Mouse (Mus musculus) embryonic facial prominence, embryonic 13.5 days (tissue): Measurements from ENCODE around the gene Phkb. TPM values are rescaled to one million over a fixed set of nuclear protein-coding genes. Genes with fewer than 3 reads are reported as not detected.

Experiments used
- ATAC-seq: fragments of 200-750 bp; cut with Nextera tagmentation; 2 replicates; pipeline ENCODE4 v1.8.0; 2017; ENCODE audit warnings: low read depth; ENCODE audit not compliant: insufficient number of reproducible peaks, insufficient read depth, low FRiP score, low TSS enrichment
- H3K27ac ChIP-seq: fragments of 300-500 bp; sonication (generic); 2 replicates; pipeline ENCODE4 v1.5.1; 2015; ENCODE audit warnings: moderate library complexity, mild to moderate bottlenecking, inconsistent platforms
- H3K27me3 ChIP-seq: fragments of 300-500 bp; sonication (generic); 2 replicates; pipeline ENCODE4 v1.6.1; 2015; ENCODE audit warnings: mild to moderate bottlenecking, inconsistent platforms
- H3K36me3 ChIP-seq: fragments of 300-500 bp; sonication (generic); 2 replicates; pipeline ENCODE4 v1.6.1; 2015; ENCODE audit warnings: mild to moderate bottlenecking, inconsistent platforms
- H3K4me1 ChIP-seq: fragments of 300-500 bp; sonication (generic); 2 replicates; pipeline ENCODE4 v1.6.1; 2015; ENCODE audit warnings: inconsistent platforms
- H3K4me2 ChIP-seq: fragments of 300-500 bp; sonication (generic); 2 replicates; pipeline ENCODE4 v1.6.1; 2015; ENCODE audit warnings: moderate library complexity, mild to moderate bottlenecking, inconsistent platforms
- H3K4me3 ChIP-seq: fragments of 300-500 bp; sonication (generic); 2 replicates; pipeline ENCODE4 v1.5.1; 2015; ENCODE audit warnings: mild to moderate bottlenecking, inconsistent platforms
- H3K9ac ChIP-seq: fragments of 300-500 bp; sonication (generic); 2 replicates; pipeline ENCODE4 v1.6.1; 2015; ENCODE audit warnings: mild to moderate bottlenecking, inconsistent platforms
- H3K9me3 ChIP-seq: fragments of 300-500 bp; sonication (generic); 2 replicates; pipeline ENCODE4 v1.6.1; 2016; ENCODE audit warnings: inconsistent platforms
- WGBS: fragments of 180-500 bp; shearing (Covaris S2); methylation state at CpG from one replicate; pipeline ENCODE4 v1.1.7; 2015; ENCODE audit warnings: mixed read lengths; 5-methylcytosine and 5-hydroxymethylcytosine counted together
- polyA plus RNA-seq: library from polyadenylated mRNA; unstranded; fragments of >200 nt; fragmentation: Nextera tagmentation; extraction: Ambion mirVana; gene quantifications from 2 replicates; pipeline ENCODE4 v1.2.1, GENCODE M21; 2015

Gene Phkb
- polyA plus RNA-seq, 1 experiment from 2014 or later = 46.8 TPM

DNA sequence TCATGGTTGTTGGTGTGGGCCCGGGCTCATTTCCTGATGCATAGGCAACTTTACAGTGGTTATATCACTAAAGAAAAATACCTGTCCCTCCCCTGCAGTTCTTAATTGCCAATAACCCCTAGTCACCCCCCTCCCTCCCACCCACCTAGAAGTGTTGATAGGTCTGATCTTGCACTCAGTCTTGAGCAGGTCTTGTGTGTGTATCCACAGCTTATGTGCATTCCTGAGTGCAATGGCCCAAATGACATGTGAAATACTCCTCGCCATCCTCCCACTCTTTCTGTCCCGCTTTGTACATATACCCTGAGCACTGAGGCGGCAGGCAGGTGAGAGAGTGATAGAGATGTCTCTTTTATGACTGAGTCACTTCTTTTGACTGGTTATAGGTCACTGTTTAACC is 119.1 kb downstream of the Phkb start:
- H3K36me3 ChIP-seq = peaks cover 12% of the 10 kb centered on the region
- no peaks in the 10 kb centered on the region for H3K27me3 ChIP-seq
- no peak overlapping the region for H3K4me2 ChIP-seq
- no peaks in the 10 kb centered on the region for H3K4me1 ChIP-seq
- H3K9ac ChIP-seq = no peak overlapping the region
- H3K4me3 ChIP-seq = no peak overlapping the region
- H3K9me3 ChIP-seq = no peaks in the 10 kb centered on the region
- no peak for ATAC-seq
- no peak overlapping the region for H3K27ac ChIP-seq
- 94% methylated on average over 4 of the region's 4 CpGs for WGBS

DNA sequence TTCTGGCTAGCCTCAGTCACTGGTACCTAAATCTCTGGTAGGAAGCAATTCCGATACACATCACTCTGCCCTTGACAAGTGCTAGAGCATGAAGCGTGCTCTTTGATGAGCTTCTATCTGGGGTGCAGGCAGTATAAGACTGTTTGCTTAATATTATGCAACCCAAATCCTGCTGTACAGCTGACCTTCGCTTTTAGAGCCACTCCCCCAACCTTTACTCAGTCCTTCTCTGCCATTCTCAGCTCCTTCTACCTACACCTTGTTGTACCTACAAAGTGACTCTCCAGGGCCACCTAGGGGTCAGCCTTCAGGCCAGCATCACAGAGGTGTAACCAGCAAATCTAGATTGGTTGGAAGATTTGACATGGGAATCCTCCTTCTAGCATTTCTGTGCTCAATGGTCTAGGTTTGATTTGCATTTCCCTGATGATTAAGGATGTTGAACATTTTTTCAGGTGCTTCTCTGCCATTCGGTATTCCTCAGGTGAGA is 136.9 kb downstream of the Phkb start:
- ATAC-seq = no peak
- whole genome bisulfite sequencing = 91% methylated on average over 4 of the region's 4 CpGs
- H3K27ac ChIP-seq = no peak overlapping the region
- H3K4me1 ChIP-seq = no peaks in the 10 kb centered on the region
- peaks cover 12% of the 10 kb centered on the region; the same call in 1 of the 2 replicates for H3K36me3 ChIP-seq
- no peak overlapping the region for H3K9ac ChIP-seq
- H3K4me2 ChIP-seq = no peak overlapping the region
- H3K27me3 ChIP-seq = no peaks in the 10 kb centered on the region
- H3K9me3 ChIP-seq = no peaks in the 10 kb centered on the region
- no peak overlapping the region for H3K4me3 ChIP-seq

DNA sequence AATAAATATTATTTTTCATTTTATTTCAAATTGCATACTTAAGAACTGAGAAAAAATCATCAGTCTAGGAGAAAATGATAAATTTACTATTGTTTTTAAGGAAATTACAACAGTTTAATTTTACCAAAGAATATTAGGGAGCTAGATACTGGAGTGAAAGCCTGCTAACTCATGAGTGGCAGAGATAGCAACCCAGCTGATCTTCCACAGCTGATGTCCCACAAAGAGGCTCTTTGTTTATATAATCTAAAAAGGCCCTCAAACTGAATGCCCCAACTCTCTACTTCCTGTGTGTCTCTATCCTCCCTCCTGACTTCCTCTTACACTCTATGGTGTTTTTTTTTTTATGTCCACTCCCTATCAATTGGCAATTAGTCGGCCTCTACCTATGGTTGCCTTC is 152.2 kb downstream of the Phkb start:
- no peaks in the 10 kb centered on the region for H3K27me3 ChIP-seq
- no peaks in the 10 kb centered on the region for H3K9me3 ChIP-seq
- no peaks in the 10 kb centered on the region for H3K36me3 ChIP-seq
- ATAC-seq = no peak
- H3K4me2 ChIP-seq = no peak overlapping the region
- H3K4me3 ChIP-seq = no peak overlapping the region
- H3K27ac ChIP-seq = no peak overlapping the region
- no peaks in the 10 kb centered on the region for H3K4me1 ChIP-seq
- H3K9ac ChIP-seq = no peak overlapping the region
- WGBS = 71% methylated on average over 1 of the region's 1 CpGs

DNA sequence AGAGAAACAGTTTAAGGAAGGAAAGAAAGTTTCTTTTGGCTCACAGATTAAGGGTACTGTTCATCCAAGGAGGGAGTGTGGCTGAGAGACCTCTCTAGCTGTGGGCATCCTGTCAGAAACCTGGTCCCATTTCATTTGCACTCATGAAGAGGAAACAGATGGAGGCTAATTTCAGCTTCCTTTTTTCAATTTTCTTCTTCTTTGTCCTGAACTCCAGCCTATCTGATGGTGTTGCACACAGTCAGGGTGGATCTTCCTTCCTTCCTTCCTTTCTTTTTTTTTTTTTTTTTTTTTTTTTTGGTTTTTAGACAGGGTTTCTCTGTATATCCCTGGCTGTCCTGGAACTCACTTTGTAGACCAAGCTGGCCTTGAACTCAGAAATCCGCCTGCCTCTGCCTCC is 152.9 kb downstream of the Phkb start:
- WGBS = 95% methylated on average over 1 of the region's 1 CpGs
- no peaks in the 10 kb centered on the region for H3K9me3 ChIP-seq
- H3K4me2 ChIP-seq = no peak overlapping the region
- H3K4me3 ChIP-seq = no peak overlapping the region
- no peak overlapping the region for H3K9ac ChIP-seq
- H3K27ac ChIP-seq = no peak overlapping the region
- H3K4me1 ChIP-seq = no peaks in the 10 kb centered on the region
- no peaks in the 10 kb centered on the region for H3K36me3 ChIP-seq
- no peaks in the 10 kb centered on the region for H3K27me3 ChIP-seq
- no peak for ATAC-seq

DNA sequence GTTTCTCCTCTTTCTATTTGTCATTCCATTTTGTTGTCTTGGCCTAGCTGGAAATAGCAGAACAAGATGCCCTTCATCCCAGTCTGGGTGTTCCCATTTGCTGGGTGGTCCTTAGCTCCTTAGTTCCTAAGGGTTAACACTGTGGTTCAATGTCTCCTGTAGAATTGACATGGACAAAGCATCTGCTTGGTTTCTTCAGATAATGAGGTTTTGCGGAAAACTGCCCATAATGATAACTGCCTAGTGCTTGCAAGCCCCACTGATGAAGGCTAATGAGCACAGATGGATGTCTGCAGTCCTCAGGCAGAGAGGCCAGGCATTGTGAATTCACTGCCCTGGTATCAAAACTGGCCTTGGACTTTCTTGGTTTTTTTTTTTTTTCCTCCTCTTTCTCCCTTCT is 155.2 kb downstream of the Phkb start:
- H3K9me3 ChIP-seq = no peaks in the 10 kb centered on the region
- H3K4me3 ChIP-seq = no peak overlapping the region
- no peak overlapping the region for H3K9ac ChIP-seq
- no peak overlapping the region for H3K27ac ChIP-seq
- no peaks in the 10 kb centered on the region for H3K4me1 ChIP-seq
- no peaks in the 10 kb centered on the region for H3K36me3 ChIP-seq
- H3K27me3 ChIP-seq = no peaks in the 10 kb centered on the region
- ATAC-seq = no peak
- no peak overlapping the region for H3K4me2 ChIP-seq
- 93% methylated on average over 1 of the region's 1 CpGs for WGBS

DNA sequence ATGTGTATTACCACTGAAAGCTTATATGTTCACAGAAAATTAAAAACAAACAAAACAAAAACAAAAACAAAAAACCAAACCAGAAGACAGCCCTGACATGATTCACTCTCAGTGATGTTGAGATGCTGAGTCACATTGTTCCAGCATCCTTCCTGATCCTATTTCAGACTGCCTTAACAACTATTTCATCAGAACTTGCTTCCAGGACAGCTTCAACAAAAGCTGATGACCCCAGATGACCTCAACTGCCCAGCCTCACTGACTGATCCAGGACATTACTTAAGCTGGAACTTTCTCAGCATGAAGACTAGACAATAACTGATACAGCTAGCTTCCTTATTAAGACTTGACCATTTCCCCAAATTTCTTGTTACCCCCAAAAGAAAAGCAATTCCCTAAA is 165.7 kb downstream of the Phkb start:
- no peak overlapping the region for H3K4me3 ChIP-seq
- ATAC-seq = no peak
- no peak overlapping the region for H3K27ac ChIP-seq

DNA sequence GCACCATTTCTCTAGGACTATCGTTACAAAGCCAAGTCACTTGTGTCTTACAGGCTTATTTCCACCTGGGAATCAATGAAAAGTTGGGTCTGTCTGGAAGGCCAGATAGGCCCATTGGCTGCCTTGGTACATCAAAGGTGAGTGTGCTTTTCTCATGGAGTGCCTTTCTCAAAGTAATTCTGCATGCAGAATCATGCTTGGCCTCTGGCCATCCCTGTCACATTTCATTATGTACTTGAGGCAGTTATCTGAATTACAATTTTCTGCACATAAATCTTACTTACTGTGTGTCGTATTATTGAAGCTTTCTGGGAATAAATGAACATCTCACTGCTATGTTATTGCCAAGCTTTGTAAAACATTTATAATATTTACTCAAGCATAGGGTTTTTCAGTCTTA is 176.0 kb downstream of the Phkb start:
- Histone ChIP-seq H3K27me3 (no peaks in the 10 kb centered on the region), H3K27ac (no peak overlapping the region), H3K4me2 (no peak overlapping the region), H3K36me3 (peaks cover 8% of the 10 kb centered on the region), H3K9me3 (no peaks in the 10 kb centered on the region), H3K4me3 (no peak overlapping the region), H3K9ac (no peak overlapping the region), H3K4me1 (no peaks in the 10 kb centered on the region)
- ATAC-seq = no peak
- 73% methylated on average over 2 of the region's 2 CpGs for WGBS

More for the DNA sequence above, 165.7 kb downstream of the Phkb start:
- Histone ChIP-seq H3K36me3 (no peaks in the 10 kb centered on the region), H3K4me1 (no peaks in the 10 kb centered on the region), H3K9me3 (no peaks in the 10 kb centered on the region), H3K9ac (no peak overlapping the region), H3K4me2 (no peak overlapping the region), H3K27me3 (no peaks in the 10 kb centered on the region)

DNA sequence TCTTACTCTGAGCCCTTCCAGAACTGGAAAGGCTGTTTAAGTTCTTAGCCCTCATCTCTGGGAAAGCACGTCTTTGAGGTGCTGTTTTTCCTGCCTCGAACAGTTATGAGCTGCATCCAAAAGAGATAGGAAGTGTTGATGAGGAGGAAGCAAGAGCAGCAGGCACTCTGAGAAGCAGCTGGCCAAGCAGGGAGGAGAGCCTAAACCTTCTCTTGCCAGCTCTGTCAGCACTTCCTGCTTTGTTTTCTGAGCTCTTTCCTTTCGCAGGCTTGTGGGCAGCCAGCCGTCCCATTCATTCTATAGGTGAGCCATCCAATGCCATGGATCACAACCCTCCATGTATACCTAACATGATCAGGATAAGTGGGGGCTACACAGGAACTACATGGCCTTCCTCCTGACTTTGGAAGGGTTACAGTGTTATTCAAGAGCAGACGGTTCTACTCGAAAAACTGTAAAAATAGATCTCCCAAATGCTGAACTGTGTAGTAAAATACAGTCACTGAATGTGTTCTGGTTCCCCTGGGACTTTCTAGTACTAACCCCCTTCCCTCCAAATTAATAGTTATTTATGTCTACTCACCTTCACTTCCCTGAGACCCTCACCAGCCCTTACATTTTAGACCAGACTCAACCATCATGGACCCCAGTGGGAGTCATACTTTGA is 188.0 kb downstream of the Phkb start:
- WGBS = 87% methylated on average over 6 of the region's 6 CpGs
- Histone ChIP-seq H3K4me3 (no peak overlapping the region), H3K36me3 (peaks cover 26% of the 10 kb centered on the region), H3K27ac (no peak overlapping the region), H3K4me1 (no peaks in the 10 kb centered on the region), H3K9ac (no peak overlapping the region), H3K4me2 (no peak overlapping the region), H3K9me3 (no peaks in the 10 kb centered on the region), H3K27me3 (no peaks in the 10 kb centered on the region)
- ATAC-seq = no peak

DNA sequence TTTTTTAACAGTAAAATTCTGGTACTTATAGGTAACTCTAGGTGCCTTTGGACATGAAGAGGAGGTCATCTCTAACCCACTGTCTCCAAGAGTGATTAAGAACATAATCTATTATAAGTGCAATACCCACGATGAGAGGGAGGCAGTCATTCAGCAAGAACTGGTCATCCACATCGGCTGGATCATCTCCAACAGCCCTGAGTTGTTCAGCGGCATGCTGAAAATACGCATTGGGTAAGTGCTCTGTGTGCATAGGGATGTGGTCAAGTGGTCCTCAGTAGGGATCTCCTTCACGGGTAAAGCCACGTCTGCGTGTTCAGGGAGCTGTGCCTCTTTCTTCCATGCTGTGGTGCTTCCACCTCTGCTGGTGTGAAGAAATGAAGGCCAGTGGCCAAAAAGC is 188.7 kb downstream of the Phkb start:
- H3K4me3 ChIP-seq = no peak overlapping the region
- no peak overlapping the region for H3K4me2 ChIP-seq
- H3K36me3 ChIP-seq = peaks cover 31% of the 10 kb centered on the region
- no peaks in the 10 kb centered on the region for H3K9me3 ChIP-seq
- ATAC-seq = no peak
- no peaks in the 10 kb centered on the region for H3K27me3 ChIP-seq
- no peaks in the 10 kb centered on the region for H3K4me1 ChIP-seq
- 96% methylated on average over 7 of the region's 7 CpGs for WGBS
- no peak overlapping the region for H3K9ac ChIP-seq
- H3K27ac ChIP-seq = no peak overlapping the region

DNA sequence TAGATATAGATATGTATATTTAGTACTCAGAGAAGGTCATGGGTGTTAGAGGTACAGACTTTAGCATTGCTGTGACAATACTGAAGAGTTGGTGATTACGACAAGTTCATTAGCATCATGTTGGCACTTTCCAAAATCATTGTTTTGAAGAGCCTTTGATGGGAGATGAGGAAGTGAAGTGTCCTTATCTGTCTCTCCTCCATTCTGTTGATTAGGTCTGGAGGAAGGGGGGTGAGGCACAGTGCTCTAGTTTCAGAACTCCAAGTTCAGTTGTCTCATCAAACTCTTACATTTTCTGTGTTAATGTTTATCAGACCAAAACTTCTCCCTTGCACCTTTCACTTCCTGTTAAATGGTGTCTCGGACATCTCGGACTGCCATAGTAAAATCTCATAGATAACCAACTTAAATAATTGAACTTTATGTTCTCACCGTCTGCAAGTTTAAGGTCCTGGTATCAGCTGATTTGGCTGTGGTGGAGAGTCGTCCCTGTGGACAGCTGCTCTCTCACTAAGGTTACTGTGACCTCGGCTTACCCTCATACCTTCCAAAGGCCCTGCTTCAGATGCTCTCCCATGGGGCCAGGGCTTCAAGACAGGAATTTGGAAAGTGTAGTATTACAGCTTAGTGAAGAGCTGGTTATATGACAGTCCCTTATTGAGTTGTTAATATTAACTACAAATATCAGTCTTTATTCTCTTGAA is 194.1 kb downstream of the Phkb start:
- no peaks in the 10 kb centered on the region for H3K27me3 ChIP-seq
- H3K9ac ChIP-seq = no peak overlapping the region
- no peak for ATAC-seq
- no peak overlapping the region for H3K27ac ChIP-seq
- H3K9me3 ChIP-seq = no peaks in the 10 kb centered on the region
- H3K36me3 ChIP-seq = peaks cover 29% of the 10 kb centered on the region
- no peak overlapping the region for H3K4me3 ChIP-seq
- no peaks in the 10 kb centered on the region for H3K4me1 ChIP-seq
- WGBS = 77% methylated on average over 6 of the region's 6 CpGs
- no peak overlapping the region for H3K4me2 ChIP-seq

DNA sequence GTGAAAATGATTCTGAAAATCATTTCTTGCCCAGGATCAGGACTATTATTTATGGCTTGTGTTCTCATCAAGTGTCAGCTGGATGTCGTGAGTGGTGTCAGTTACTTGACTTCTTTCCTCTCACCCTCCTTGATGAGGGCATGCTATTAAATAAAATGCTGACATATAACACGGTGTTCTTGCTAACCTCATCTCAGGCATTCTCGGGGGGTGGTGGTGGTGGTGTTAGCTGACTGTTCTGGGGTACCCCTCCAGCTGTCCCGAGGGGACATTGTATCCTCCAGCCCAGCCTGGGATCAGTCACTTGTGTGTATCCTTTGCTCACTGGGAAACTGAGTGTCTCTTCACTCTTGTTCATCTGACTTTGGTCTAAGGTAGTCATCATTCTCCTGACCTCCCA is 194.6 kb downstream of the Phkb start:
- H3K4me1 ChIP-seq = no peaks in the 10 kb centered on the region
- H3K9ac ChIP-seq = no peak overlapping the region
- H3K9me3 ChIP-seq = no peaks in the 10 kb centered on the region
- 90% methylated on average over 4 of the region's 4 CpGs for WGBS
- no peak overlapping the region for H3K4me3 ChIP-seq
- H3K36me3 ChIP-seq = peaks cover 29% of the 10 kb centered on the region; the same call in 1 of the 2 replicates
- no peak overlapping the region for H3K4me2 ChIP-seq
- H3K27ac ChIP-seq = no peak overlapping the region
- ATAC-seq = no peak
- no peaks in the 10 kb centered on the region for H3K27me3 ChIP-seq

DNA sequence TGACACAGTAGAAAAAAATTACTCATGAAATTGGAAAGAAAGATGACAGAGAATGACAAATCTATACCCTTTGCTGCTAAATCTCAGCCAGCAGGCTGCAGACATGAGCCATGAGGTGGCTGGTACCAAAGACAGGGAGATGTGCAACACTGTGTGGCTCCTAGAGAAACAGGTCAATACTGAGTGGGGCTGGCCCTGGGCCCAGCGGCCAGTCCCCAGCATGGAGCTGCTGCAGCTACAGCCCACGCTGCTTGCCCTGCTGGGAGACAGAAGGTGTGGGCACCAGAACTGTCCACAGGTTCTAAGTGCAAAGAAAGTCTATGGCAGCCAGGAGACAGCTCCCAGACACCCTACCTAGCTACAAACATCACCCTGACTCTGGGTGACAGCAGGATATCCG is 197.7 kb downstream of the Phkb start:
- H3K36me3 ChIP-seq = peaks cover 14% of the 10 kb centered on the region; the same call in 1 of the 2 replicates
- H3K27ac ChIP-seq = no peak overlapping the region
- H3K4me2 ChIP-seq = no peak overlapping the region
- H3K9ac ChIP-seq = no peak overlapping the region
- no peak for ATAC-seq
- H3K27me3 ChIP-seq = no peaks in the 10 kb centered on the region
- H3K4me3 ChIP-seq = no peak overlapping the region
- H3K4me1 ChIP-seq = no peaks in the 10 kb centered on the region
- H3K9me3 ChIP-seq = no peaks in the 10 kb centered on the region
- 88% methylated on average over 3 of the region's 3 CpGs for WGBS
